ENCODE assay signal across 9 mouse cellular contexts in the genomic region with DNA sequence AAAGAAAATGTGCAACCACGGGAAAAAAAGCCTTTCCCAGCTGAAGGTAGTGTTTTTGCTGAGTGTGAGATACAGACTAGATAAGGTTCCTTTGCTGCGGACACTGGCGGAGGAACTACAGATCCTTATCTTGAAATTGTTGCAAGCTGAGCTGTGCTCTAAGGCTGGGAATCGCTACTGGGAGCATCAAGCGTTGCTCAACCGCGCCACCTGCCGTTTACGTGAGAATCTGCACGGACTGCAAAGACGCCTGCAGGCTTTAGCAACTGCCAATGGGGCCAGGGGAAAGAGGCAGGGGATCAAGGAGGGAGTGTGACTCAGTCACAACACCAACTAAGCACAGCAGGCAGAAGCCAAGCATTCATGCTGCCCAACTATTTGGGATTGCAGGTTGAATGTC.
DNase-seq lines count a peak whose midpoint lies in the region; ATAC-seq and TF ChIP-seq lines count a peak whose summit lies in the region.
"Had no signal": no experiment of that assay in that cellular context is flagged by ENCODE, and none has a peak within 500 bp of the region (broad histone marks: within the 10 kb centered on the region; RNA-seq: fewer than 3 reads in every experiment).

No protein-coding gene starts in this region.

- no peak for ATAC-seq in heart, embryonic 15.5 days (replicated peaks; ENCODE audit: insufficient number of reproducible peaks, insufficient read depth, low FRiP score, low read depth)
- no peak for ATAC-seq in liver, embryonic 15.5 days (ENCODE audit: insufficient read depth)
- peak; percentile 71 for ATAC-seq in neural tube, embryonic 14.5 days (ENCODE audit: low read depth)

- no peaks in the 10 kb centered on the region for H3K9me3 ChIP-seq in heart, embryonic 15.5 days (replicated peaks)
- no peaks in the 10 kb centered on the region for H3K9me3 ChIP-seq in liver, embryonic 15.5 days (replicated peaks)
- H3K9me3 ChIP-seq in neural tube, embryonic 14.5 days (ENCODE audit: control insufficient read depth, low read length) = no peaks in the 10 kb centered on the region
- H3K9me3 ChIP-seq: embryonic facial prominence, embryonic 12.5 days had no signal

- H3K9ac ChIP-seq in heart, embryonic 15.5 days = no peak overlapping the region
- no peak overlapping the region for H3K9ac ChIP-seq in liver, embryonic 15.5 days
- no peak overlapping the region for H3K9ac ChIP-seq in neural tube, embryonic 14.5 days (replicated peaks; ENCODE audit: low read depth, low read length)
- H3K9ac ChIP-seq: embryonic facial prominence, embryonic 12.5 days had no signal

- no peak overlapping the region for H3K4me3 ChIP-seq in bone marrow macrophage, adult 2 months (ENCODE audit: insufficient read depth, low read length)
- H3K4me3 ChIP-seq in heart, embryonic 15.5 days = no peak overlapping the region
- H3K4me3 ChIP-seq in liver, embryonic 15.5 days (replicated peaks) = no peak overlapping the region
- no peak overlapping the region for H3K4me3 ChIP-seq in neural tube, embryonic 14.5 days (ENCODE audit: low read depth, low read length)
- H3K4me3 ChIP-seq: embryonic facial prominence, embryonic 12.5 days had no signal

- peak overlapping the region; percentile 38 for H3K4me2 ChIP-seq in heart, embryonic 15.5 days
- 0 out of 2 replicates have a peak overlapping the region, but pooled peaks have one; percentile 11 for H3K4me2 ChIP-seq in liver, embryonic 15.5 days
- H3K4me2 ChIP-seq in neural tube, embryonic 14.5 days (ENCODE audit: low read depth, low read length) = peak overlapping the region; percentile 11; the same call in 1 of the 2 replicates
- H3K4me2 ChIP-seq: embryonic facial prominence, embryonic 12.5 days had no signal

- TF ChIP-seq POLR2A in bone marrow macrophage, adult 2 months (IDR thresholded peaks at IDR 0.05; ENCODE audit: borderline replicate concordance, low read depth, low read length) = no peak

- no peak overlapping the region for H3K27ac ChIP-seq in bone marrow macrophage, adult 2 months (ENCODE audit: insufficient read depth, low read depth, low read length)
- H3K27ac ChIP-seq in heart, embryonic 15.5 days = no peak overlapping the region
- no peak overlapping the region for H3K27ac ChIP-seq in liver, embryonic 15.5 days (replicated peaks)
- peak overlapping the region; percentile 34; the same call in 1 of the 2 replicates for H3K27ac ChIP-seq in neural tube, embryonic 14.5 days (ENCODE audit: low read depth, low read length)
- H3K27ac ChIP-seq: embryonic facial prominence, embryonic 12.5 days had no signal

- no peaks in the 10 kb centered on the region for H3K36me3 ChIP-seq in heart, embryonic 15.5 days
- H3K36me3 ChIP-seq in liver, embryonic 15.5 days (replicated peaks) = no peaks in the 10 kb centered on the region
- H3K36me3 ChIP-seq in neural tube, embryonic 14.5 days (ENCODE audit: control insufficient read depth, insufficient read depth, low read length) = no peaks in the 10 kb centered on the region
- H3K36me3 ChIP-seq: embryonic facial prominence, embryonic 12.5 days had no signal

- peak; percentile 74 for DNase-seq in CD4-positive helper T cell, adult 2 months (ENCODE audit: low read depth, low spot score)
- DNase-seq in fibroblast of lung, adult 2 months (ENCODE audit: low read depth) = peak; percentile 46
- DNase-seq in kidney, postnatal 10 days = peak; percentile 90
- DNase-seq in telencephalon, adult 2 months (ENCODE audit: low read depth, low spot score) = peak; percentile 61

- H3K27me3 ChIP-seq in heart, embryonic 15.5 days = peaks cover 13% of the 10 kb centered on the region; the same call in 1 of the 2 replicates
- H3K27me3 ChIP-seq in liver, embryonic 15.5 days = no peaks in the 10 kb centered on the region
- no peaks in the 10 kb centered on the region for H3K27me3 ChIP-seq in neural tube, embryonic 14.5 days (ENCODE audit: control insufficient read depth, insufficient read depth, low read length)

- peak; percentile 84 for TF ChIP-seq CTCF in bone marrow macrophage, adult 2 months (IDR thresholded peaks at IDR 0.05; ENCODE audit: low read depth, low read length)

- WGBS in heart, embryonic 15.5 days = under 1% methylated on average over 11 of the region's 11 CpGs
- WGBS in liver, embryonic 15.5 days (ENCODE audit: insufficient replicate concordance) = under 1% methylated on average over 11 of the region's 11 CpGs
- WGBS in neural tube, embryonic 14.5 days = under 1% methylated on average over 11 of the region's 11 CpGs

- peaks cover 7% of the 10 kb centered on the region; the same call in 1 of the 2 replicates for H3K4me1 ChIP-seq in bone marrow macrophage, adult 2 months (ENCODE audit: control insufficient read depth, insufficient read depth, low read length)
- H3K4me1 ChIP-seq in heart, embryonic 15.5 days (replicated peaks) = peaks cover 5% of the 10 kb centered on the region; the same call in 1 of the 2 replicates
- H3K4me1 ChIP-seq in liver, embryonic 15.5 days (replicated peaks) = peaks cover 8% of the 10 kb centered on the region
- H3K4me1 ChIP-seq in neural tube, embryonic 14.5 days (ENCODE audit: control insufficient read depth, insufficient read depth, low read length) = peaks cover 19% of the 10 kb centered on the region; the same call in 1 of the 2 replicates
